Mouse (Mus musculus) heart, postnatal 25 days (tissue): Measurements from ENCODE around the gene Rps21. TPM values are rescaled to one million over a fixed set of nuclear protein-coding genes. Genes with fewer than 3 reads are reported as not detected.
A peak's percentile ranks its signal among the peaks of the same experiment; 100 is the strongest.

ENCODE experiments used
- DNase-seq: peaks from one replicate; pipeline ENCODE4 v3.0.0; 2022; ENCODE audit warnings: low spot score
- intact Hi-C: fragments of 180-260 bp; cut with DNase I; formaldehyde crosslinking; loops from one replicate; pipeline ENCODE4 v1.15.1; 2025
- total RNA-seq, 2 experiments: library from RNA; stranded (reverse); gene quantifications; 2 replicates each; pipeline ENCODE4 v1.2.3; 2021

Gene Rps21
- total RNA-seq, result 100 to 1,000 TPM; 471 to 515 TPM

DNA sequence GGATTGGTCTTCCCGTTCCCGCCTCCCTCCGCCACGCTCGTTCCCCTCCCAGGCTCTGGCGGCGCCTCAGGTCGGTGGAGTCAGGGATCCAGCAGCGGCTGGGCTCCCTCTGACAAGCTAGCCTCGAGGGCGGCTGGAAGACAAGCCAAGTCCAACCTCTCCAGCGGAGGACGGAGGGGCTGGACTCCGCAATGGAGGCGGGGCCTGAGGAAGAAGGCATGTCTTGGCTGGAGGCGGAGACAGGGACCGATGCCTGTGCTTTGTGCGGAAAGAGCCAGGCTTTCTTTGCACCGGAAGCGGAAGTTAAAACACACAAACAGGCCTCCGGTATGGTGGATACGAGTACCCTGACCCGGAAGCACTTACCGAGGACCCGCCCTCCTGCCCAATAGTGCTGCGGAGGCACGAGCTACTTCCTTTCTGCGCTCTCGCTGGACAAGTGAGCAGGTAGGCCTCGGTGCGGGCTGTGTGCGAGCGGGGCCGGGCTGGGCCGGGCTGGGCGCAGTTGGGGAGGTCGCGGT is at the start of gene Rps21:
Gene Rps21 (plus strand): TSS at position 377 of the 521 bp plus-strand sequence.
- intact Hi-C loops, result no loop called here

DNA sequence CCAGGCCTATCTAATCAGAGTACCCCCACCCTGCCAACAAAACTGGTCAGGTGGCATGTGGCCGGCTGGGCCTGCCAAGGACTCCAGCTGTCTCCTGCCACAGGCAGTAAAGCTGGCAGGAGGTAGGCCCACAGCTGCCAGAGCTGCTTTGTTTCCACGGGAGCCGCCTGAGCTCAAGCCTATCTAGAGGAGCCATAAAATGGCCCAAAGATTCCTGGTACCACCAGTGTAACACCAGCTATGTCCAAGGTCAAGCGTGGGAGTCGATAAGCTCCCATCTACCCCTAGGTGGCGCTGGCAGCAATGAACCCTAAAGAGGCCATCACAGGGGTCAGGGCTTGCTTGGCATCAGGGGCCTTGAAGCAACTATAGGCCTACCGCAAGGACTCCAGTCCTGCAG is 49.3 kb upstream of the Rps21 start:
- intact Hi-C loops, result loop anchor here (1.0 to 2.0 kb wide), 2 partner anchors 17 to 43 kb away; partner anchors contain the start of gene Lama5
- no peak for DNase-seq

More for the DNA sequence above, at the start of gene Rps21:
- peak; percentile 98 for DNase-seq

DNA sequence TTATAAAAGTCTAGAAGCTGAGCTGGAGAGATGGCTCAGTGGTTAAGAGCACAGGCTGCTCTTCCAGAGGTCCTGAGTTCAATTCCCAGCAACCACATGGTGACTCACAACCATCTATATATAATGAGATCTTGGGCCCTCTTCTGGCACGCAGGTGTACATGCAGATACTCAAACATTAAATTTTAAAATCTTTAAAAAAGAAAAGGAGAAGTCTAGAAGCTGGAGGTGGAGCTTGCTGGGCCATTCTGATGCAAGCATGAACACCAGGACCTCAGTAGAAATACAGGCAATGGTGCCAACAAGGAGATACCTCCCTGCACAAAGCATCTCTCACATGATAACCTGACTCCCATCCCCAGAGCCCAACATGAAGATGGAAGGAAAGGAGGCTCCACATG is 48.2 kb upstream of the Rps21 start:
- intact Hi-C loops, result loop anchor here (1.0 to 2.0 kb wide), 2 partner anchors 16 to 42 kb away; partner anchors contain the start of gene Lama5
- DNase-seq, result no peak

DNA sequence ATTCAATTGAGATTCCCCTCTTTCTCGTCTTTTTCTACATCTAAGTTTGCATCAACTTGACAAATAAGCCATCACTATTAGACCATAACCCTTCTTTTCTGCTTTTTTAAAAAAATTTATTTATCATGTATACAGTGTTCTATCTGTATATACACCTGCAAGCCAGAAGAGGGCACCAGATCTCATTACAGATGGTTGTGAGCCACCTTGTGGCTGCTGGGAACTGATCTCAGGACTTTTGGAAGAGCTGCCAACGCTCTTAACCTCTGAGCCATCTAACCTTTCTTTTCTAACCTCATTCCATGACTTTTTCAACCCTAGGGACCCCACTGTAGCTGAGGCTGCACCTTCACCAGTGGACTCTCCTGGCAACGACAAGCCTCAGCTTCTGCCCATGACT is 44.9 kb upstream of the Rps21 start:
- no peak for DNase-seq
- intact Hi-C loops, result no loop called here

DNA sequence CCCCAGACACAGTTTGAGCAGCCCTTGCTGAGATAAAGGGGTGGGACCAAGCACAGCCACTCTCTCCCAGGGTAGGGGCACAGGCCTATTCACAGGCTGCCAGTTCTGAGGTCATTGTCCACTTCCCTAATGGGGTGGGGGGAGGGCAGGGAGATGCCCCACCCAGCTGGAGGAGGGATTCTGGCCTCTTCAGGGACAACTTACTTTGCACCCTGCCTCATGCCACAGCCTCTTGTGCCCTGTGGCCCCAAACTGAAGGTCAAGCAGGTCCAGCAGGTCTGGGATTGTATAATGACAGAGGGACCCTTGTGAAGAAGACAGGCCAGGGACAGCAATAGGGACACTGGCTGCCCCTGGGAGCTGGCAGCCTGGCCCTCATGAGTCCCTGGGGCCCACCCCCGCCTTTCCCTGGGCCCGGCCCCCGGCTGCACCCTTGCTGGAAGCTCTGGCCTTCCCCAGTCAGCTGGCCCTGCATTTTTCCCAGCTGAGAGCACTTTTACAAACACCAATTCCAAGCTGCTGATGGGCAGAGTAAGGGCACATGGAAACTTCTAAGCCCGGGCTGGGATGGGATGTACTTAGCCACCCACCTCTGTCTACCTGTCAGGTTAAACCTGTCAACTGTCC is 42.7 kb upstream of the Rps21 start:
- DNase-seq, result no peak
- intact Hi-C loops, result no loop called here

DNA sequence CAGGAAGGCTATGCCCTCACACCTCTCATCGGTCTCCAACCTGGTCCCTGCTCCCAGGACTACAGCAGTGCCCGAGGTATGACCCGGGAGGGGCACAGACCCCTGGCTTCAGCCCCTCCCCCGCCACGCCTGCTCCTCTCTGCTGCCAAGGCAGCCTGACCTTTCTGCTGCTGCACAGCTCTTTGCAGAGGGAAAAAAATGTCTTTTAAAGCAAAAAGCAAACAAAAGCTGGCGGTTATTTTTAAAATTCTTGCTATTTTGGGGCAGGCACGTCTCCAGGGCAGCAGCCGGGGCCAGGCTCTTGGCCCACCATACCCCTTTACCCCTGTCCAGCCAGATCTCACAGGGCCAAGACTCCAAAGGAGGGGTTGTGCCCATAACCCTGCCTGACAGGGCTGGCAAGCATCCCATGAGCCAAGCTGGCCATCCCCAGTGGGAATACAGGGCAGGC is 42.1 kb upstream of the Rps21 start:
- intact Hi-C loops, result no loop called here
- DNase-seq, result no peak

DNA sequence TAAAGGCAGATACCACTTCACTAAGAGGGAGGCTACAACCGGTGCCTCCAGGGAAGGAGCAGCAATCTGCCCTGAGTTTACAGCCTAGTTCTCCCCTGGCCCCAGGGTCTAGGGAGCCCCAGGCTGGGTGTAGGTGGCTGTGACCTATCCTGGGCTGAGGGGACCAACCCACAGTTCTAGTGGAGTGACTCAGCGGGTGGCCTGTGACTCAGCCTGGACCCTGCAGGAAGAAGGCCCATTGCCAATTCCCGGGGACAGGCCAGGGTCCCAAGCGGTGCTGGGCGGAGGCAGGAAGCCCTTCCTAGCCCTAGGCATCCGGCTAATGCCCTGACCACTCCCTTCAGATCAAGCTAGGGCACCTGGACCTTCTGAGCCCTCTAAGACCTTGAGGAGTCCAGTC is 41.2 kb upstream of the Rps21 start:
- intact Hi-C loops, result no loop called here
- peak; percentile 64 for DNase-seq

DNA sequence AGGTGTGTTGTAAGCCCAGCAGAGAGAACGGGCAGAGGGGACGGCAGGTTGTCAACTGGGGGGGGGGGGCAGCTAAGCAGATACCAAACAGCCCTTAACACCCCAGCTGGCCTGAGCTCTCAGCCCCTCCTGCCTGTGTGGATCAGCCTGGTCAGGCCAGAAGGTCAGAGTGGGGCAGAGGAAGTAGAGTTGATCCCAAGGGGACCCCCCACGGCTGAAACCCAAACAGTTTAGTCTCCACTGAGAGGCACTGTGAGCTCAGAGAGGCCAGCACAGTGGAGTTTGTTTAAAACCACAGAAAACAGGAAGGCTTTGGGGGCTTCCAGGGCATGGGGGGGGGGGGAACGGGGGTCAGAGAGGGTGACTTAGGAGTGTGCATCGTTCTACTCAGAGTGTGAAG is 40.3 kb upstream of the Rps21 start:
- intact Hi-C loops, result no loop called here
- DNase-seq, result no peak

DNA sequence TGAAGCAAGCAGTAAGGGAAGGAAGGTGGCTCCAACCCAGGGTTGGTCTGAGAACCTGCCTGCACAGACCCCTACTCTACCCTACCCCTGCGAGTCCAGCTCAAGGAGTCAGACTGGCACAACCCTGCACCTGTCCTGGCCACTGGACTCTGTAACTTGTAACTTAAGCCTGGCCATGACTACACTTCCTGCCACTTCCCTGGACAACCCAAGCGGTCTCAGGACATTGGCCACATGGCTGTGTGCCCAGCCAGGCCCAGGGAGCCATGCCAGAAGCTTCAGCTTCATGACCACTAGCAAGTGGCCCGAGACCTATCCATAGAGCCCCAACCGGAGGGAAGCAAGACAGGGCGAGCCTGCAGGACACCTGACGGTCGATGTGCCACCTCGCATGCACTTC is 39.6 kb upstream of the Rps21 start:
- intact Hi-C loops, result no loop called here
- DNase-seq, result peak; percentile 74

DNA sequence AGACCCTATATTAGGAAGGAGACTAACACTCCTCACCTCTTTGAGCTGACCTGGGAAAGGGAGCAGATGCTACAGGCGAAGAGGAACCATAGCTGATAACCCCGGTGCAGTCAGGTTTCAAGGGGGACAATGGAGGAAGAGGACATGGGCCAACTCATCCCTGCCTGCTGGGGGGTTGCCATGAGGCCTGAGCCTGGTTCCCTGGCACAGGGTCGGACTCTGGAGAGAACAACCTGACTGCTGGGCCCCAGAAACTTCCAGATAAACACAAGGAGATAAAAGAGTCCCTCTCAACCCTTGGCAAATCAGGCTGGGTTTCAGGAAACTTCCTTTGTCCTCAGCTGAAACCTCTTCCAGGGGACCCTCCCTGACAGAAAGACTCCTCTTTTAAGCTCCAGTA is 38.9 kb upstream of the Rps21 start:
- intact Hi-C loops, result no loop called here
- DNase-seq, result no peak

DNA sequence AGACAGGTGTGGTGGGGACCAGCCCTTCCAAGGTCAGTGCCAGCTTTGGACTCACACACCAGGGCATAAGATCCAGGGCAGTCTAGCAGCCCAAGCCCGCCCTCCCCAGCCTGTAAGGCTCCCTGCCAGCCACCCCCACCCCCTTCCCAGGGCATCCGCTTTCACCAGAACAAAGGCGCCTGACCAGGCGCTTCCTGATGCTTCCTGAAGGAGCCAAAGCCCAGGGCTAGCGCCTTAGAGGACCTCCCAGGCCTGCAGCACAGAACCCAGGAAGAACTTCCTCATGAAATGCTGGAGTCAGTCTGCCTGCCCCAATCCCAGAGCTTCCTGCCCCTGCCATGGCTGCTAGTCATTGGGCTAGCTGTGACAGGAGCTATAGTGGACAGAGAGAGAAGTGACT is 38.5 kb upstream of the Rps21 start:
- no peak for DNase-seq
- intact Hi-C loops, result no loop called here

DNA sequence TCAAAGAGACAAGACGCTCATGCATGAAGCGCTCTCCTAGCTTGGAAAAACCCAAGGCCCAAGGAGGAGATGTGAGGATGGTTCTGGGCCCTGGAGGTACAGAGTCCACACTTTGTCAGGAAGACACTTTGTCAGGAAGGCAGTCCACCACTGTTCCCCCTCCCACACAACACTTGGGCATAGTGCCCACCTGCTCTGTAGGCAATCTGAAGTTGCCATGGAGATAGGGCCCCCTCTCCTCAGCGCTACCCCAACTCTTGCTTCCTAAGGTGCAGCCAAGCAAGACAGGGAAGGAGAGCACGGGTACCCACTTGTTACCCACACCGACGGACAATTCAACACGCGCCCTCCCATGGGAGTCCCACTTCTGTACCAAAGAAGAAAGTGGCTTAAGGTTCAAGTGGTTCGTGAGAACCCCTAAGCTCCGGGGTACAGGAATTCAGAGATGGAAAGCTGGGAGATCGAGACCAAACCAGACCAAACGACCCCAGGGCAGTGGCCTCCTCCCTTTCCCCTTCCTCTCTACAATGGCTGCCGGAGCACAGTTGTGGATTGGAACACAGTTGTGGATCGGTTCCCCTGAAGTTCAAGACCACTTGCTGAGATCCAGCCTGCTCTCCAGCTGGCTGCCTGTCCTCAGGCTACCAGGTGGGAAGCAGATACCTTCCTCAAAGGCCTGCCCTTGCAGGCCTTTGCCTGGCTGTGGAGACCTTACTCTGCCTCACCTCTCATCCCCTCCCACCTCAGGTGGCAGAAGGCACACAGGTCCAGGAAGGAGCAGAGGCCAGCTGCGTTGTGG is 37.8 kb upstream of the Rps21 start:
- intact Hi-C loops, result no loop called here
- no peak for DNase-seq

DNA sequence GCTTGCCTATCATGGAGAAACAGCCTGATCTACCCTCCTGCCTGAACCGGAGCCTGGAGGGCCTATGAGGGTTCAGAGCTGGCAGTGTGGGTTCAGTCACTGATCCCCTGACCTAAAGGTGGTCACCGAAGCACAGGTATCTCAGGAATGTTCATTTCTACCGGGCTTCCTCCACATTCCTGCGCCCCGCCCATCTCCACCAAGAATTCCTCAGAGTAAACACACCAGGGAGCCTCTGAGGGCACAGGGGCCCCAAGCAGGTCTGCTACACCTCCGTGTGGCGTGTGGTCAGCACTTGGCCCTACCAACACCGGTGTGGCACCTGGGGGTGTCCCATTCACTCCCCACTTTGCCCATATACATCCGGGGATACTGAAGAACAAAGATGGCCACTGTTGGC is 37.0 kb upstream of the Rps21 start:
- DNase-seq, result no peak
- intact Hi-C loops, result no loop called here

DNA sequence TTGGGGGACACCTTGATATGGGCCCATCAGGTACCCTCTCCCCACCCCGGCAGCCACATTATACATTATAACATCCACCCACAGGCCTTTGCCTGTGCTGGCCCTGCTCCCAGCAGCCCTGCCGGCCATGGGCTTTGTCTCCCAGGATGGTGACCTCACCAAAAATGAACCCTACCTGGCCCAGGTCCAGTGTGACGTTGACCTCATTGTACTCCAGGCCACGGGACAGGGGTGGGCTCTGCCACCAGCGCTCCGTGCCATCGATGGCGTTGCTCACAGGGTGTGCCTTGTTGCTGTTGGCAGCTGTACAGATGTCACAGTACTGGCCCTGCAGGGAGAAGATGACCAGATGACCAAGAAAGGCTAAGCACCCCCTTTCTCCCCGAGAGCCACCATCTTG is 36.1 kb upstream of the Rps21 start:
- intact Hi-C loops, result no loop called here
- DNase-seq, result no peak

DNA sequence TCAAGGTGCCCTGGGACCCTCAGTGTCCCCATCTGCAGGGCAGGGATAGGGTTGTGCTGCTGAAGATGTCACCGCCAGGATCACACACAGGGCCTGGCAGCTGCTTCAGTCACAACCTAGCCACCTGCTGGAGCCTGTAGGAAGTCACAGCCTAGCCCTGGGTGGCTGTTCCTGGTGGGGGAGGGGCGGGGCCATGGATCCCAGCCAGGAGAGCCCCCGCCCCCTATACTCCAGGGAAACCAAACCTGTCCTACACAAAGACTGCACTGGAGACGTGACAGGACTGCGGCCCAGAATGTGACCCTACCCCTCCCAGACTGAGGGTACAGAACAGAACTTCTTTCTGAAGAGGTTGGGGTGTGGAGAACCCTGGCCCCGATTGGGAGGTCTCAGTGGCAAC is 34.9 kb upstream of the Rps21 start:
- intact Hi-C loops, result no loop called here
- no peak for DNase-seq

DNA sequence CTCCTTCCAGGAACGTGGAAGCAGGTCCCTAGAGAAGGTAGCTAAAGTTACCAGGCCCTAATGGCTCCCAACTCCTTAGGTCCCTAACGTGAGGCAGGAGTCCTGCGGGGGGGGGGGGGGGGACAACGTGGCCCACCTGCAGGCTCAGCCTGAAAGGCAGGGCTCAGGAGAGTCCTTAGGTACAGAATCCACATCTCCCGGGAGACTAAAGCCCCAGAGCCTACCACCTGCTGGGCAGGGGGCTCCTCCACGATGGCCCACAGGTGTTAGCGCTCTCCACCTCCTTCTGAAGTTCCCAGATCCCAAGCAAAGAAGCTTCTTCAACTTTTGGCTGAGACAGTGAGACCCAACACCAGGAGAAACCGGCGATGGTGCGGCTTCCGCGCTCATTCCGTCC is 32.5 kb upstream of the Rps21 start:
- no peak for DNase-seq
- intact Hi-C loops, result loop anchor here (2.0 kb wide), 1 partner anchor 16 kb away; no protein-coding TSS in a partner anchor

DNA sequence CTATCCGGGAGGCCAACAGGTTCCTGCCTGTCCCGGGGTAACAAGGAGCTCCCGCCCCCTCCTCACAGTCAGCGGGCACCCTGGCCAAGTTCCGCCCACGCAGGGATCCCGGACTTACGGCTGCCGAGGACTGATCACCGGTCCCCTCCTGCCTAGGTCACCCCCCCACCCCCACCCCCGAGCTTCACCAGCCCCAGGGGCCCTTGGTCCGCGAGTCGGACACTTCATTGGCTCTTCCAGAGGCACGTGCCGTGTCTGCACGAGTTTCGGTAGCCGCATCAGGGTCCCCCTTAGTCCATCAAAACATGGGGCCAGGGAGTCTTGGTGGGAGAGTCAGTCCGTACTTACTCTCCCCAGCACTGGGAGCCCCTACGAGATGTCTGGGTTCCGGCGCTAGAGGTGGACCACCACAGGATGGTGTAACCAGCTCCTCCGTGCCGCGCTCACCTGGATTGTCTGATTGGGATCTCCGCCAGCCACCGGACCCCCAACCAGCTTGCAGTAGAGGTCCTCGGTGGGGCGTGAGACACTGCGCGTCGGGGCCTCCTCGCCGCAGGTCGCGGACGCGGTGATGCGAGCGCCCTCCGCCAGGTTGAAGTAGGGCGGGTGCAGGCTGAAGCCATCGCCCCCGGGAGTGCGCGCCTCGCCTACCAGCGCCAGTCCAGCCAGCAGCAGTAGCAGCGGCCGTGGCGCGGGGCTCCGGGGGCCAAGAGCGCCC is 32.0 kb upstream of the Rps21 start:
- DNase-seq, result no peak
- intact Hi-C loops, result loop anchor here (2.0 kb wide), 1 partner anchor 16 kb away; no protein-coding TSS in a partner anchor

DNA sequence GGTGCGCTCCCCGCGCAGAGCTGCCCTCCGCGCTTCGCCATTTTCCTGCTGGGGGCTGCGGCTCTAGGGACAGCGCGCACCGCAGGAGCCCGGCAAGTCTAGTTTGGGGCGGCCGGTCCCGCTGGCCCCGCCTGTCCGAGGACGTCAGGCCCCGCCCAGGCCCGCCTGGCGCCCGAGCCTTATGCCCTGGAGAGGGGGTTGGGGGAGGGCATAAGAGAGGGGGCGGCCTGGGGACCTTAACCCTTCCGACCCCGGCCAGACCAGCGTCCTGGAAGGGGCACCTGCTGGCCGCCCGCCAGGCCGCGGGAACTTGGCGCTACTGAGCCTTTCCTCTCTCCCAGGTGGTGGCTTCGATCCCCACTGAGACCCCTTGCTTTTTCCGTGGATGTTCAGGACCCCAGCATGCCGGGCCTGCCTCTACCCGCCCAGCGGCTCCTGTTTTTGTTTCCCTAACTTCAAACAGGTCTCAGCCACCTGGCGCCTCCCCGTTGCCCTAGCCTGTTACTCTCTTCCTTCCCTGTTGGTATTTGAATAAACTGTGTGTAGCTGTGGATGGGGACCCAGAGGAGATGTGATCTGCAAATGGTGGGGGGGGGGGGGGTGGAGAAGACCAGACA is 31.3 kb upstream of the Rps21 start, which contains the start of gene Lama5:
Gene Lama5 (minus strand): TSS at position 98 of the 617 bp plus-strand sequence.
- intact Hi-C loops, result loop anchor here (2.0 kb wide), 1 partner anchor 17 kb away; no protein-coding TSS in a partner anchor
- no peak for DNase-seq

DNA sequence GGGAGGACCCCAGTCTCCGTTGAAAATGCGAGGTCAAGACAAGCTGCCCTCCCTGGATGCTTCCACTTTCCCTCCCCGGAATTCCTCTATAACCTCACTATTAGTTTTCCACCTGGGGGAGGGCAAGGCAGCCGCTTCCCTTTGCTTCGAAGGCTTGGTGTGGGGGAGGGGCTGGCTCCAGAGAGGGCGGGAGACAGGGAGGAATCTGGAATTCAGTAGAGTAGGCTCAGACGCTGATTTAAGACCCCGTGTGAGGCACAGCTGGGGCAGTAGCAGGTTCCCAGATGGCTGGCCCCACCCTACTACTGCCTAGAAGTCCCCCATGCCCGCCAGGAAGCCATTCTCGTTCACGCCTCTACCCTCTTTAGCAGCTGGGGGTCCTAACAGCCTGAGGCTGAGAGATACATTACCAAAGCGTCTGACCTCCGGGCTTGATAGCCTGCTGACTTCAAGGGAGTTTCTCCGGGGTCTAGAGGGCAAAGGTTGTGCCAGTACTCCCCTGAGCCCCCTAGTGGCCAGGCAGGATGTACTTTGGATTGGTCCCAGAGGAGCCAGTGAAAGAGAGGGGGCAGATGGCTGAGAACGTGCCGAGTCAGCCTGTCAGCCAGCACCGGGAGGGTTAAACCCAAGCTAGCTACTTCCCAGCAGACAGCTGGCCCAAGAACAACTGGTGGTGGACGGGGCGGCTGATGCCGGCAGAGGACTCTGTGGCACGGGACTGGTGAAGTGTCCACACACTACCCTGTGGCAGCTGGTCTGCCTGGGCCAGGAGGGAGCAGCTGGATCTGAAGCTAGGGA is 29.7 kb upstream of the Rps21 start:
- no peak for DNase-seq
- intact Hi-C loops, result loop anchor here (2.0 kb wide), 1 partner anchor 23 kb away; no protein-coding TSS in a partner anchor
